Mouse (Mus musculus): Measurements from ENCODE around the gene Clec16a. TPM values are rescaled to one million over a fixed set of nuclear protein-coding genes. Genes with fewer than 3 reads are reported as not detected.

Clec16a gene
- polyA plus RNA-seq, 1 experiment = 25.2 TPM

- peaks cover 17% of the 10 kb centered on the region for H3K36me3 ChIP-seq (ENCODE audit: control insufficient read depth, insufficient read depth, low read length)
- no peaks in the 10 kb centered on the region for H3K27me3 ChIP-seq (ENCODE audit: control insufficient read depth, insufficient read depth, low read length)
- H3K4me1 ChIP-seq (replicated peaks; ENCODE audit: control insufficient read depth, insufficient read depth, low read length) = peaks cover 17% of the 10 kb centered on the region
- no peak for DNase-seq
- H3K4me3 ChIP-seq (ENCODE audit: control insufficient read depth, insufficient read depth, low read length) = no peak overlapping the region
- TF ChIP-seq POLR2A (IDR thresholded peaks at IDR 0.05; ENCODE audit: control insufficient read depth, extremely low read depth, insufficient read depth, low read length, poor library complexity) (no peak), CTCF (IDR thresholded peaks at IDR 0.05; ENCODE audit: borderline replicate concordance, control insufficient read depth, extremely low read depth, insufficient read depth, low read length, poor library complexity) (no peak)
- 55% methylated on average over 5 of the region's 5 CpGs for WGBS
- H3K27ac ChIP-seq (ENCODE audit: control insufficient read depth, insufficient read depth, low read length) = no peak overlapping the region
Measured at GRCm38 (mm10) chr16:10569809-10570395, 24.8 kb downstream of the Clec16a start.

- Histone ChIP-seq H3K36me3 (ENCODE audit: control insufficient read depth, insufficient read depth, low read length) (peaks cover 17% of the 10 kb centered on the region), H3K27me3 (ENCODE audit: control insufficient read depth, insufficient read depth, low read length) (no peaks in the 10 kb centered on the region), H3K4me1 (replicated peaks; ENCODE audit: control insufficient read depth, insufficient read depth, low read length) (peaks cover 20% of the 10 kb centered on the region), H3K4me3 (ENCODE audit: control insufficient read depth, insufficient read depth, low read length) (no peak overlapping the region), H3K27ac (ENCODE audit: control insufficient read depth, insufficient read depth, low read length) (no peak overlapping the region)
- peak; percentile 76 for DNase-seq
- TF ChIP-seq POLR2A (IDR thresholded peaks at IDR 0.05; ENCODE audit: control insufficient read depth, extremely low read depth, insufficient read depth, low read length, poor library complexity) = no peak
- TF ChIP-seq CTCF (IDR thresholded peaks at IDR 0.05; ENCODE audit: borderline replicate concordance, control insufficient read depth, extremely low read depth, insufficient read depth, low read length, poor library complexity) = no peak
- WGBS = 95% methylated on average over 1 of the region's 1 CpGs
Measured at GRCm38 (mm10) chr16:10570708-10571107, 25.6 kb downstream of the Clec16a start.

- peaks cover 29% of the 10 kb centered on the region for H3K4me1 ChIP-seq (replicated peaks; ENCODE audit: control insufficient read depth, insufficient read depth, low read length)
- no peak overlapping the region for H3K4me3 ChIP-seq (ENCODE audit: control insufficient read depth, insufficient read depth, low read length)
- TF ChIP-seq CTCF (IDR thresholded peaks at IDR 0.05; ENCODE audit: borderline replicate concordance, control insufficient read depth, extremely low read depth, insufficient read depth, low read length, poor library complexity) (peak; percentile 38; the same call in 1 of the 2 replicates), POLR2A (IDR thresholded peaks at IDR 0.05; ENCODE audit: control insufficient read depth, extremely low read depth, insufficient read depth, low read length, poor library complexity) (no peak)
- WGBS = 80% methylated on average over 2 of the region's 2 CpGs
- H3K27me3 ChIP-seq (ENCODE audit: control insufficient read depth, insufficient read depth, low read length) = no peaks in the 10 kb centered on the region
- DNase-seq = peak; percentile 28
- H3K27ac ChIP-seq (ENCODE audit: control insufficient read depth, insufficient read depth, low read length) = no peak overlapping the region
- H3K36me3 ChIP-seq (ENCODE audit: control insufficient read depth, insufficient read depth, low read length) = peaks cover 17% of the 10 kb centered on the region
Measured at GRCm38 (mm10) chr16:10571820-10572219, 26.7 kb downstream of the Clec16a start.

DNA sequence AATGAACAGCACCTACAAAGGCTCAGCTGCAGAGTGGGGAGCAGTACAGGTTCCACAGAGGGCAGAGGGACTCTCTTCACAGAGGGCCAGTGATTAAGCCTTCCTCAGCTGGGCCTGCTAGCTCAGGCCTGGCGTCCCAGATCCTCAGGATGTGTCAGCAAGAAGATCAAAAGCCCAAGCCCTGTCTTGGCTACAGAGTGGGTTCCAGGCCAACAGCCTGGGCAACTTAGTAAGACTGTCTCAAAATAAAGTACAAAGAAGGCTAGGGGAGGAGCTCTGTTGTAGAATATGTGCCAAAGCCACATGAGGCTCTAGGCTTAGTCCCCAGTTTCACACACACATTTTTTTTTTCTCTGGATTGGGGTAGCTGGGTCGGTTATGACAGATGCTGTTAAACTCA is 29.8 kb downstream of the Clec16a start:
- Histone ChIP-seq H3K36me3 (ENCODE audit: control insufficient read depth, insufficient read depth, low read length) (peaks cover 17% of the 10 kb centered on the region), H3K27ac (ENCODE audit: control insufficient read depth, insufficient read depth, low read length) (peak overlapping the region; percentile 22; the same call in 1 of the 2 replicates), H3K4me3 (ENCODE audit: control insufficient read depth, insufficient read depth, low read length) (no peak overlapping the region), H3K4me1 (replicated peaks; ENCODE audit: control insufficient read depth, insufficient read depth, low read length) (peaks cover 32% of the 10 kb centered on the region), H3K27me3 (ENCODE audit: control insufficient read depth, insufficient read depth, low read length) (no peaks in the 10 kb centered on the region)
- no peak for DNase-seq
- no peak for TF ChIP-seq POLR2A (IDR thresholded peaks at IDR 0.05; ENCODE audit: control insufficient read depth, extremely low read depth, insufficient read depth, low read length, poor library complexity)
- no peak for TF ChIP-seq CTCF (IDR thresholded peaks at IDR 0.05; ENCODE audit: borderline replicate concordance, control insufficient read depth, extremely low read depth, insufficient read depth, low read length, poor library complexity)
- 39% methylated on average over 2 of the region's 2 CpGs for WGBS

GRCm38 (mm10) chr16:10575915-10576314 is 30.8 kb downstream of the Clec16a start:
- WGBS = 93% methylated on average over 4 of the region's 4 CpGs
- H3K27ac ChIP-seq (ENCODE audit: control insufficient read depth, insufficient read depth, low read length) = no peak overlapping the region
- DNase-seq = no peak
- H3K4me3 ChIP-seq (ENCODE audit: control insufficient read depth, insufficient read depth, low read length) = no peak overlapping the region
- no peaks in the 10 kb centered on the region for H3K27me3 ChIP-seq (ENCODE audit: control insufficient read depth, insufficient read depth, low read length)
- H3K4me1 ChIP-seq (replicated peaks; ENCODE audit: control insufficient read depth, insufficient read depth, low read length) = peaks cover 28% of the 10 kb centered on the region
- peaks cover 19% of the 10 kb centered on the region for H3K36me3 ChIP-seq (ENCODE audit: control insufficient read depth, insufficient read depth, low read length)
- TF ChIP-seq POLR2A (IDR thresholded peaks at IDR 0.05; ENCODE audit: control insufficient read depth, extremely low read depth, insufficient read depth, low read length, poor library complexity) = no peak

DNA sequence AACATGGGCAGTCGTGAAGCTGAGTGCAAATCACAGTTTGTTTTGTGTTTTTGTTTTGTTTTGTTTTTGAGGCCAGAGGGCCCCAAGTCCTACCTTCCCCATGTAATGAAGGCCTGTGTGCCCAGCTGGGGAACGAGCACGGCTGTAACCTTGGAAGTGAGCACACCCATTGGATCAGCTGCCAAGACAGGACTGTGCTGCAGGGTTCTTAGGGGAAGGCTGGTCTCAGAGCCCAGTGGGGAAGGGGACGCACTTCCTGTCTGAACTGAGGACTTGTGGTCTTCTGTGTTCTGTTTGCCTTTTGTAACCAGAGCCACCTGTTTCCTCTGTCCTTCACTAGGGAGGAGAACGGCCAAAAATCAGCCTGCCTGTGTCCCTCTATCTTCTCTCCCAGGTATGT is 32.4 kb downstream of the Clec16a start:
- Histone ChIP-seq H3K4me3 (ENCODE audit: control insufficient read depth, insufficient read depth, low read length) (no peak overlapping the region), H3K36me3 (ENCODE audit: control insufficient read depth, insufficient read depth, low read length) (peaks cover 18% of the 10 kb centered on the region), H3K27me3 (ENCODE audit: control insufficient read depth, insufficient read depth, low read length) (no peaks in the 10 kb centered on the region), H3K4me1 (replicated peaks; ENCODE audit: control insufficient read depth, insufficient read depth, low read length) (peaks cover 28% of the 10 kb centered on the region), H3K27ac (ENCODE audit: control insufficient read depth, insufficient read depth, low read length) (no peak overlapping the region)
- 34% methylated on average over 5 of the region's 5 CpGs for WGBS
- TF ChIP-seq CTCF (IDR thresholded peaks at IDR 0.05; ENCODE audit: borderline replicate concordance, control insufficient read depth, extremely low read depth, insufficient read depth, low read length, poor library complexity) (no peak), POLR2A (IDR thresholded peaks at IDR 0.05; ENCODE audit: control insufficient read depth, extremely low read depth, insufficient read depth, low read length, poor library complexity) (no peak)
- DNase-seq = no peak

GRCm38 (mm10) chr16:10578376-10578775 is 33.2 kb downstream of the Clec16a start:
- H3K27me3 ChIP-seq (ENCODE audit: control insufficient read depth, insufficient read depth, low read length) = no peaks in the 10 kb centered on the region
- WGBS = 87% methylated on average over 1 of the region's 1 CpGs

More at GRCm38 (mm10) chr16:10578376-10578775, 33.2 kb downstream of the Clec16a start:
- Histone ChIP-seq H3K4me3 (ENCODE audit: control insufficient read depth, insufficient read depth, low read length) (no peak overlapping the region), H3K27ac (ENCODE audit: control insufficient read depth, insufficient read depth, low read length) (no peak overlapping the region), H3K36me3 (ENCODE audit: control insufficient read depth, insufficient read depth, low read length) (peaks cover 14% of the 10 kb centered on the region), H3K4me1 (replicated peaks; ENCODE audit: control insufficient read depth, insufficient read depth, low read length) (peaks cover 28% of the 10 kb centered on the region)
- TF ChIP-seq CTCF (IDR thresholded peaks at IDR 0.05; ENCODE audit: borderline replicate concordance, control insufficient read depth, extremely low read depth, insufficient read depth, low read length, poor library complexity) = no peak
- TF ChIP-seq POLR2A (IDR thresholded peaks at IDR 0.05; ENCODE audit: control insufficient read depth, extremely low read depth, insufficient read depth, low read length, poor library complexity) = no peak
- DNase-seq = no peak
